Mouse (Mus musculus) limb, embryonic 15.5 days (tissue): ENCODE data around the gene Il34. TPM values are rescaled to one million over a fixed set of nuclear protein-coding genes. Genes with fewer than 3 reads are reported as not detected.

Experiments used
- ATAC-seq: fragments of 200-750 bp; cut with Nextera tagmentation; 2 replicates; pipeline ENCODE4 v1.8.0; 2017; ENCODE audit warnings: low read depth, moderate TSS enrichment; ENCODE audit not compliant: insufficient number of reproducible peaks, low FRiP score, low TSS enrichment
- H3K27ac ChIP-seq: fragments of 300-500 bp; sonication (generic); 2 replicates; pipeline ENCODE4 v1.5.1; 2015; ENCODE audit warnings: moderate library complexity, mild to moderate bottlenecking, inconsistent platforms
- H3K27me3 ChIP-seq: fragments of 300-500 bp; sonication (generic); 2 replicates; pipeline ENCODE4 v1.6.1; 2015; ENCODE audit warnings: inconsistent platforms
- H3K36me3 ChIP-seq: fragments of 300-500 bp; sonication (generic); 2 replicates; pipeline ENCODE4 v1.6.1; 2015; ENCODE audit warnings: inconsistent platforms
- H3K4me1 ChIP-seq: fragments of 300-500 bp; sonication (generic); 2 replicates; pipeline ENCODE4 v1.6.1; 2015; ENCODE audit warnings: inconsistent platforms
- H3K4me2 ChIP-seq: fragments of 300-500 bp; sonication (generic); 2 replicates; pipeline ENCODE4 v1.6.1; 2015; ENCODE audit warnings: mild to moderate bottlenecking, inconsistent platforms
- H3K4me3 ChIP-seq: fragments of 300-500 bp; sonication (generic); 2 replicates; pipeline ENCODE4 v1.5.1; 2015; ENCODE audit warnings: mild to moderate bottlenecking, inconsistent platforms
- H3K9ac ChIP-seq: fragments of 300-500 bp; sonication (generic); 2 replicates; pipeline ENCODE4 v1.6.1; 2015; ENCODE audit warnings: inconsistent platforms
- H3K9me3 ChIP-seq: fragments of 300-500 bp; sonication (generic); 2 replicates; pipeline ENCODE4 v1.6.1; 2016; ENCODE audit warnings: inconsistent platforms
- WGBS: fragments of 180-500 bp; shearing (Covaris S2); methylation state at CpG from one replicate; pipeline ENCODE4 v1.1.7; 2015; 5-methylcytosine and 5-hydroxymethylcytosine counted together
- polyA plus RNA-seq: library from polyadenylated mRNA; unstranded; fragments of >200 nt; fragmentation: Nextera tagmentation; extraction: Ambion mirVana; gene quantifications from 2 replicates; pipeline ENCODE4 v1.2.1, GENCODE M21; 2015

Il34 gene
- polyA plus RNA-seq, 1 experiment from 2014 or later: 5.0 TPM

DNA sequence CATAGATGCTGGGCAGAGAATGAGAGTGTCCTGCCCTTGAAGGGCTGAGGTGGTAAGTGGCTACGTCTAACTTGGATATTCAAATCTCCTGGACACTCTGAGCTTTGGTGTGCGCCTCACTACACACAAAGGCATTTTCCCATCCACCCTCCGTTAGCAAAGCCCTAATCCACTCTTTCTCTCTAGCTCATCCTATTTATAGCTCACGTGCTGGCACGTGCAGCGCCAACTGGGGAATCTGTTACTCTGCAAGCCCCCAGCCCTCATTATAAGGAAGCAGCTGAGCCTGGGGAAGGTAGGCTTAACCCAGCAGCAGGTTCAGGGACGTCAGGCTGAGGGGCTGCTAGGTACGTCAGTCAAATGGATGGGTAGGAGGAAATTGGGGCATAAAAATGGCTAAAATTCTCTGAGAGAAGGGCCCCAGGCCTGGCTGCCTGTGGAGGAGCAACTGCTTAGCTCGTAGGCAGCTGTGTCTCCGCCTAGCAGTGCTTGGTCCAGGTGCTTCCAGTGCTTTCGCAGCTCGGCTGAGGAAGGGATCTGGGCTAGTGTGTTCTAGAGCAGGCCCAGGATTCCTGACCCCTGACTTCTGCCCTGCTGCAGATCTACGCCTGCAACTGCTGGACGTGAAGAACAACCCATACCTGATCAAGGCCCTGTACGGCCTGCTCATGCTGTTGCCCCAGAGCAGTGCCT lies 90.8 kb downstream of the Il34 start:
- no peak overlapping the region for H3K9ac ChIP-seq
- WGBS: 61% methylated on average over 15 of the region's 15 CpGs
- peak overlapping the region; percentile 88 for H3K27ac ChIP-seq

DNA sequence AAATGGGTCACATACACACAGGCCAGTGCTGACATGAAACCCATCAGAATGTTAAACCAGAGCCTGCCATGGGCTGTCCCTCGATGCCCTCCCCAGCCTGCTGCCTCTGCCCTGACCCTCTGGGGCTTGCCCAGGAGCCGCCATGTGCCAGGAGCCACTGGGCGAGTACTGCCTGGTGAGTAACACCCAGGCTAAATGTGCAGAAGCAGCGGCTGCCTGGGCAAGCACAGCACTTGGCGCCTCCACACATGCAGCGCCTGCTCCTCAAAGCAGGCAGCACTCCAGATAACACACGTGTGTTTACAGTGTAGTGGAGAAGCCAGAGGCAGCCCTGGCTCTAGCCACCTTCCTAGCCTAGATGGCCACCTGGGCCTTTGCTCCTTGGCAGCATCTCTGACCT lies 92.7 kb downstream of the Il34 start:
- Histone ChIP-seq H3K4me2 (no peak overlapping the region), H3K9ac (no peak overlapping the region), H3K36me3 (peaks cover 31% of the 10 kb centered on the region), H3K27me3 (no peaks in the 10 kb centered on the region), H3K4me1 (peaks cover 65% of the 10 kb centered on the region), H3K27ac (0 out of 2 replicates have a peak overlapping the region, but pooled peaks have one; percentile 17), H3K9me3 (no peaks in the 10 kb centered on the region), H3K4me3 (no peak overlapping the region)
- no peak for ATAC-seq
- 71% methylated on average over 7 of the region's 7 CpGs for WGBS

More for the DNA sequence above, 90.8 kb downstream of the Il34 start:
- ATAC-seq: no peak
- peaks cover 31% of the 10 kb centered on the region for H3K36me3 ChIP-seq
- no peaks in the 10 kb centered on the region for H3K27me3 ChIP-seq
- H3K4me3 ChIP-seq: no peak overlapping the region
- peaks cover 80% of the 10 kb centered on the region for H3K4me1 ChIP-seq
- H3K9me3 ChIP-seq: no peaks in the 10 kb centered on the region
- no peak overlapping the region for H3K4me2 ChIP-seq

DNA sequence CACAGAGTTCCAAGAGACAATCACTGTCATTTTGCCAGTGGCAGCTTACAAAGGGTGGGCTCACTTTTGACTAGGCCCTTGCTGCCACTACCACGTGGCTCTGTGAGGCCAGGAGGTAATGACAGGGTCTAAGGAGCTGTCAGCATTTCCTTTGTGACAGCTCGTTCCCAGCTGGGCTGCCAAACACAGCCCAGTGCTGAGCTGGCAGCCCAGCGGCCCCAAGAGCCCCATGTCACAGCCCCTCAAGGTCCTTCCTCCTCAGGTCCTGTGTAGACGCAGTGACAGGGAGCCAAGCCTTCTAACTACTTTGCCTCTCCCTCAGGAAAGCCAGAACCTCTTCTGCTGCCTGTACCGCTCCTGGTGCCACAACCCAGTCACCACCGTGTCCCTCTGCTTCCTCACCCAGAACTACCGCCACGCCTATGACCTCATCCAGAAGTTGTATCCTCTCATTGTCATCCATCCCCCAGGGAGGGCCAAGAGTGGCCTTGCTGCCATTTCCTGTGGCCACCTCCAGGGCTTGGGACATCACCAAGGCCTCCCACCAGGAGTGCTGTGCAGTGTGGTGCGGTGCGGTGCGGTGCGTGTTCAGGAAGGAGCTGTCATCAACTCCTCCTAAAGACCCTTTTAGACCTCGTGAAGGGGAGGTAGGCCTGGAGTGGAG lies 94.3 kb downstream of the Il34 start:
- 65% methylated on average over 13 of the region's 13 CpGs for WGBS
- Histone ChIP-seq H3K27ac (peak overlapping the region; percentile 61), H3K9me3 (no peaks in the 10 kb centered on the region), H3K4me3 (no peak overlapping the region), H3K27me3 (no peaks in the 10 kb centered on the region), H3K4me1 (peaks cover 53% of the 10 kb centered on the region), H3K9ac (no peak overlapping the region), H3K36me3 (peaks cover 31% of the 10 kb centered on the region), H3K4me2 (no peak overlapping the region)
- no peak for ATAC-seq

DNA sequence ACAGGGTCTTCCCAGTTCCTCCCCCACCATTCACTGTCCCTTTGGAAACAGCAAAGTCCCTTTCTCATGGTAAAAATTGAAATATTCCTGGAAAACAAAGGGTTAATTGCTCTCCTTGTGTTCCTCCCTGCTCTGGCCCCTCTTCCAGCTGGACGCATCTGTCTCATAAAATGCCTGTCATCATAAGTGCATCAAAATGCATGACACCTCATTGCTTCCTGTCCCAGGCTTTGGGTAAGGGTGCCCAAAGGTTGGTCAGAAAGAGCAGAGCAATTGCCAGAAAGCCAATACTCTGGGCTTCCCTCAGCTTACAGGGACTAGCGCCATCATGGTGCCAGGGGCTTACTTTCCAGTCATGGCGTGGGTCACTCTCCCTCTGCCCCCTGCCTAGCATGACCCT lies 95.1 kb downstream of the Il34 start:
- Histone ChIP-seq H3K4me1 (peaks cover 51% of the 10 kb centered on the region), H3K9me3 (no peaks in the 10 kb centered on the region), H3K27me3 (no peaks in the 10 kb centered on the region), H3K27ac (peak overlapping the region; percentile 61), H3K4me3 (no peak overlapping the region), H3K36me3 (peaks cover 31% of the 10 kb centered on the region), H3K9ac (no peak overlapping the region), H3K4me2 (no peak overlapping the region)
- 60% methylated on average over 3 of the region's 3 CpGs for WGBS
- no peak for ATAC-seq

DNA sequence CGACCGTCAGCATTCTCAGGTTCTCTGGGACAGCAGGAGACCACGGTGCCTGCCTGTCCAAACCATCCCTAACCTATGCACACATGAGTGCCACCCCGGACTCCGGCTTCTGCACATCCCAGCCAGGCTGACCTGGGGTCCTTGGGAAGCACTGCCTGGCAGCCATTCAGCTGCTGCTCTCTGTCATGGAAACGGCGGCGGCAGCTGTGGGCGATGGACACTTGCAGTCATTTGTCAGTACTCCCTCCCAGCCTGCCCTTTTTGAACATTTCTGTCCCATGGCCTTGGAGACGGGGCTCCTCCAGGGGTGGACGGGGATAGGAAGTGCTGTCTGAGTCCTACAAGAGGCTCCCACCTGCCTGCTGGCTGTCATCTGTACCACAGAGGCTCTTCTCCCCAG lies 97.3 kb downstream of the Il34 start:
- no peak overlapping the region for H3K4me3 ChIP-seq
- peaks cover 25% of the 10 kb centered on the region for H3K36me3 ChIP-seq
- H3K4me1 ChIP-seq: peaks cover 60% of the 10 kb centered on the region
- H3K27me3 ChIP-seq: no peaks in the 10 kb centered on the region
- no peak overlapping the region for H3K4me2 ChIP-seq
- no peak overlapping the region for H3K9ac ChIP-seq
- no peaks in the 10 kb centered on the region for H3K9me3 ChIP-seq
- no peak for ATAC-seq
- H3K27ac ChIP-seq: no peak overlapping the region
- WGBS: 81% methylated on average over 11 of the region's 11 CpGs

DNA sequence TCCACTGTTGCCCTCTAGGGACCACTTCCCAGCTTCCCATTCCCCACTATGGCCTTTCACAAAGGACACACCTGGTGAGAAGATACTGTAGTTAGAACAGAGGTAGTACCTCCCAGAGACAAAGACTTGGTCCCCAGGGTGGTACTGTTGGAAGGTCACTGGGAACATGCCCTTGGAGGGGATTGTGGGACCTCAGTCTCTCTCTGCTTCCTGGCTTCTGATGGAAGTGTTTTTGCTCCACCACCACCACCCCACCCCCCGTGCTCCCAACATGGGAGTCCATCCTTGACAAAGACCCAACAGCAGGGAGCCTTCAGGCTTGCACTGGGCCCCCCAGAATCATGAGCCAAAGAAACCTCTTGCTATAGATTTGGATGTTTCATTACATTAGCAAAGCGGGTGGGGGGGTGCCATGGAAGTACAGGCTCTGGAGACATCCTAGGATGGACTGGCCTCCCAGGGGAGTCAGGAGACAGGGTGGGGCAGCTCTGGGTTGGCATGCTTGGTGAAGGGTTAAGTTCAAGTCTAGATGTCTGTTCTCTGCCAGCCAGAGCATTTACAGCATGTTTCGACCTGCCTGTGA lies 99.3 kb downstream of the Il34 start:
- peaks cover 6% of the 10 kb centered on the region; the same call in 1 of the 2 replicates for H3K36me3 ChIP-seq
- H3K9ac ChIP-seq: no peak overlapping the region
- H3K27me3 ChIP-seq: no peaks in the 10 kb centered on the region
- H3K27ac ChIP-seq: no peak overlapping the region
- H3K4me1 ChIP-seq: peaks cover 69% of the 10 kb centered on the region
- H3K4me3 ChIP-seq: no peak overlapping the region
- ATAC-seq: no peak
- H3K9me3 ChIP-seq: no peaks in the 10 kb centered on the region
- no peak overlapping the region for H3K4me2 ChIP-seq
- 89% methylated on average over 3 of the region's 3 CpGs for WGBS

DNA sequence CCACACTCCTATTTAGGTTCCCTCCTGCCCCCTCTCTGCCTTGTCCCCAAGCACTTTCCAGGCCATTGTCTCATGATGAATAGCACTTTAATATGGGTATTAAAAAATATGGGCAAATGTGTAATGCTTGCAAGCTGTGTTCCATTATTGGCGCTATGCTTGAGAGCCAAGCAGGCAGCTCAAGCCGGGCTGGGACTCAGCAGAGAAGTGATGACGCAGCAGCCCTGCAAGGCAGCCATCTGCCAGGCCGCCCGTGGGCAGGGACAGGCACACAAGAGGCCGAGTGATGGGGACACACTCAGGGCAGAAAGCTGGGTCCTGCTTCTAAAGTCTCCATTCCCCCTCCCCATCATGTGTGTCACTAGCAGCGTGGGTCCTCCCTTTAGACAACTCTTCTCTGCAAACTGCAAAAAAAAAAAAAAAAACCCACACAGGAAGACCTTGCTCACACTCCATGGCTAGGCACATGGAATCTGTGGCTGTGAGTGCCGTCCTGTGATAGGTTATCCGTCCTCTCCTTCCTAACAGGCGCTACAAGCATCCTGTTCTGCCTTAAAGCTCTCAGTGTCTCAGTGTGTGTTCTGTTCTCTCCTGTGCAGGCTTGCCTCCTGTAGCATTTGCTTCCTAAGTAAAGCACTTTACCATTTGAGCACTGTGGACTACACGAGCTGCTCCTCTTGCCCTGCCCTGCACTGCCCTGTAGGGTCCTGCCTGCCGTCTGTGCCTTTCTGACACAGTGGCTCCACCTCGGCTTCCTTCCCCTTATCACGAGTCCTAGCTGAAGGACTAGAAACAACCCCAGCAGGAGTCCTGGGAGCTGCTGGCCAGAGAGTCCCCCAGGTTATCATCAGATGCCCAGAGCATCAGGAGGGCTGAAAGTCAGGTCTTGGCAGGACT lies 100.1 kb downstream of the Il34 start:
- Histone ChIP-seq H3K9ac (no peak overlapping the region), H3K4me3 (no peak overlapping the region), H3K4me2 (no peak overlapping the region), H3K27ac (peak overlapping the region; percentile 23), H3K9me3 (no peaks in the 10 kb centered on the region), H3K27me3 (no peaks in the 10 kb centered on the region), H3K4me1 (peaks cover 65% of the 10 kb centered on the region), H3K36me3 (0 out of 2 replicates have a peak, but pooled peaks cover 2% of the 10 kb centered on the region)
- ATAC-seq: no peak
- whole genome bisulfite sequencing: 48% methylated on average over 14 of the region's 14 CpGs

DNA sequence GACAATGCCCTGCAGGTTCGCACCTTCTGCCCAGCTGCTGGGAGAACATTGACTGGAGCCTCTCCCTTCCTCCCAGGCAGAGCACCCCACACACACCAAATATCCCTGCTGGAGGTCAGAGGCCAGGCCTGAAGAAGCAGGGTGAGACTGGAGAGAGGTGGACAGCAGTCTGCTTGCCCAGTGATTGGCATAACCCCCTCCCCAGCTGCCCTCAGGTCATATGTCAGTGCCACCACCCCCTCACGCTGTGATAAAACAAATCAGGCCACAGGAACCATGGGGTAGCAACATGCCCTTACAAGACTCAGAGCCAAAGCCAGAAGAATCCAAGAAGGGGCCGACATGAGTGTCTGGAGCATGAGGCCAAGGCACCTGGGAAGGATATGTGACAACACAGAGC lies 101.6 kb downstream of the Il34 start:
- H3K36me3 ChIP-seq: no peaks in the 10 kb centered on the region
- ATAC-seq: no peak
- no peak overlapping the region for H3K4me3 ChIP-seq
- no peak overlapping the region for H3K4me2 ChIP-seq
- 68% methylated on average over 3 of the region's 3 CpGs for WGBS
- peak overlapping the region; percentile 83 for H3K27ac ChIP-seq
- H3K9me3 ChIP-seq: no peaks in the 10 kb centered on the region
- no peaks in the 10 kb centered on the region for H3K27me3 ChIP-seq
- peaks cover 67% of the 10 kb centered on the region for H3K4me1 ChIP-seq
- no peak overlapping the region for H3K9ac ChIP-seq

DNA sequence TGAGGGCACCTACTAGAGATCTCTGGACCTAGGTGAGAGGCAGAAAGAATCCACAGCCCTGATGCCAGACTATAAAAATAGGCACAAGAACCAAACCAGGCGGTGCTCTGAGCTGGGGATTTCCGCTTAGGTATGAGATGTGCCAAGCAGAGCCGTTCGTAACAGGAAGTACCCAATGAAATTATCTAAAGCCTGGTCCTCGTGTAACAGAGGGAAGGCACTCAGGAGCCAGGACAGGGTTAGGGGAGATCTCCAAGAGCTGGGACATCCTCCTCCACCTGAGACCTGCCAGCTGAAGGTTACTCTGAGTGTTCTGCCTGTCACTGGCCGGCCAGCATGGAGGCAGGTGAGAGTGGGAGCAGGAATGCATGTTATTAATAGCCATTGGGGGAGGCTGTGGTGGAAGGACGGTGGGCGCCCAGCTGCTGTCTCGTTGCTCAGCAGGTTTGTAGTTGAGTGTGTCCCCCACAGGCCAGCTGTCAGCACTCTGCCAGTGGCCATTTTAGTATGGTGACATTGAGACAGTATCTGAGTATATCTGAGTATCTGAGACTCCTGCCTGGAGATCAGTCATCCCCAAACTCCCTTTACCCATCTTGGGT lies 102.2 kb downstream of the Il34 start:
- WGBS: 52% methylated on average over 9 of the region's 9 CpGs
- Histone ChIP-seq H3K9ac (no peak overlapping the region), H3K4me2 (no peak overlapping the region), H3K36me3 (no peaks in the 10 kb centered on the region), H3K27me3 (no peaks in the 10 kb centered on the region), H3K27ac (peak overlapping the region; percentile 83), H3K4me1 (peaks cover 65% of the 10 kb centered on the region), H3K4me3 (no peak overlapping the region), H3K9me3 (no peaks in the 10 kb centered on the region)
- 0 out of 2 replicates have a peak, but pooled peaks have one; percentile 17 for ATAC-seq

DNA sequence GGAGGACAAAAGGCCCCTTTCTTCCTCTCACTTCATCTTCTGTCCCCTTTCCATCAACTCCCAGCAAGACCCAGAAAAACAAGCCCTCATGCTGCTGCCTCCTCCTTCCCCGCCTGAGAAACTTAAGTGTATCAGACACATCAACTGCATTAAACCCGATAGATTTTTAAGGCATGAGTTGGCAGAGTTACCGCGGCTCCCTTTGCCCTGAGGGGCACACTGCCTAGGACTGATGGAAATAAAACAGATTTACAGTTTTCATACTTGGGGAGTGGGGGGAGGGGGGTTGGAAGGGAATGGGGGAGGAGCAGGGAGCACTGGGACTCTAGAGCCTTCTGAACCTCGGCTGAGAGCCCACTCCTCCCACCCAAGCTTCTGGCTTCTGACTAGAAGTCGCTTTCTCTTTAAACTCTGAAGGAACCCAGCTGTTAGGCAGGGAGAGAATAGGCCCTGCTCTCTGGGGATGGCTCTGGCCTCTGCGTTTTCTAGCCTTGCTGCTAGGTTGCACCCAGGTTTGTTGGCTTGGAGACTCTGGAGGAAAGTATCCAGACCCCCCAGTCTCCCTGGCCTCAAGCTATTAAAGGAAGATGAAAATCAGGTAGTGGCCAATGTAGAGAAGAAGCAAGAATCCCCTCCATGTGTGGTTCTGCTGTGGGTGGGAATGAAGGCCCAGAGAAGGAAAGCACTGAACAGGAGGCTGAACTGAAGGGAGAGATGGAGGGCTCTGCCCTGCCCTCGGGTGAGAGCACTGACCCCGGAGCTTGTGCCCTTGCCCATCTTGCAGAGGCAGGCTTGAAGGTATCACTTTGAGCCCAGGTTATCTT lies 102.9 kb downstream of the Il34 start:
- Histone ChIP-seq H3K4me2 (peak overlapping the region; percentile 0; the same call in 1 of the 2 replicates), H3K9ac (no peak overlapping the region), H3K4me1 (peaks cover 63% of the 10 kb centered on the region)

More for the DNA sequence above, 102.9 kb downstream of the Il34 start:
- 25% methylated on average over 9 of the region's 9 CpGs for WGBS
- 0 out of 2 replicates have a peak, but pooled peaks cover 3% of the 10 kb centered on the region for H3K36me3 ChIP-seq
- no peaks in the 10 kb centered on the region for H3K9me3 ChIP-seq
- H3K27me3 ChIP-seq: no peaks in the 10 kb centered on the region
- 0 out of 2 replicates have a peak, but pooled peaks have one; percentile 21 for ATAC-seq
- peak overlapping the region; percentile 83 for H3K27ac ChIP-seq
- no peak overlapping the region for H3K4me3 ChIP-seq
